Mouse (Mus musculus): ENCODE results near the gene Ppp4r2. TPM values are rescaled to one million over a fixed set of nuclear protein-coding genes. Genes with fewer than 3 reads are reported as not detected.

Ppp4r2 gene
- total and polyA plus RNA-seq, 2 experiments from 2014 or later = 9.5 to 23.9 TPM

GRCm38 (mm10) chr6:100828565-100828964, 4.9 kb upstream of the Ppp4r2 start:
- TF ChIP-seq CTCF (IDR thresholded peaks at IDR 0.05; ENCODE audit: low read depth) = no peak
- Histone ChIP-seq H3K27me3 (ENCODE audit: insufficient read depth, low read length) (no peaks in the 10 kb centered on the region), H3K4me1 (ENCODE audit: insufficient read depth, low read length) (no peaks in the 10 kb centered on the region), H3K36me3 (ENCODE audit: insufficient read depth, low read length) (no peaks in the 10 kb centered on the region), H3K4me3 (ENCODE audit: low read length) (no peak overlapping the region), H3K9me3 (ENCODE audit: low read length) (no peaks in the 10 kb centered on the region), H3K27ac (no peak overlapping the region), H3K4me2 (ENCODE audit: low read depth, low read length) (no peak overlapping the region), H3K9ac (replicated peaks; ENCODE audit: low read length) (no peak overlapping the region)
- ATAC-seq = no peak
- WGBS = 92% methylated on average over 7 of the region's 7 CpGs
- DNase-seq (ENCODE audit: low spot score) = no peak

- Histone ChIP-seq H3K4me3 (ENCODE audit: low read length) (no peak overlapping the region), H3K9me3 (ENCODE audit: low read length) (no peaks in the 10 kb centered on the region), H3K27me3 (ENCODE audit: insufficient read depth, low read length) (no peaks in the 10 kb centered on the region), H3K27ac (no peak overlapping the region), H3K4me2 (ENCODE audit: low read depth, low read length) (no peak overlapping the region), H3K36me3 (ENCODE audit: insufficient read depth, low read length) (no peaks in the 10 kb centered on the region), H3K4me1 (ENCODE audit: insufficient read depth, low read length) (peaks cover 3% of the 10 kb centered on the region; the same call in 1 of the 2 replicates), H3K9ac (replicated peaks; ENCODE audit: low read length) (no peak overlapping the region)
- DNase-seq (ENCODE audit: low spot score) (no peak), ATAC-seq (no peak)
- 77% methylated on average over 5 of the region's 5 CpGs for WGBS
- TF ChIP-seq CTCF (IDR thresholded peaks at IDR 0.05; ENCODE audit: low read depth) = no peak
Measured at GRCm38 (mm10) chr6:100829770-100830169, 3.7 kb upstream of the Ppp4r2 start.

- H3K4me3 ChIP-seq (ENCODE audit: low read length) = no peak overlapping the region
- no peak for TF ChIP-seq CTCF (IDR thresholded peaks at IDR 0.05; ENCODE audit: low read depth)
- H3K4me2 ChIP-seq (ENCODE audit: low read depth, low read length) = no peak overlapping the region
- DNase-seq (ENCODE audit: low spot score) (no peak), ATAC-seq (no peak)
- no peaks in the 10 kb centered on the region; the same call in 1 of the 2 replicates for H3K36me3 ChIP-seq (ENCODE audit: insufficient read depth, low read length)
- no peak overlapping the region for H3K27ac ChIP-seq
- peaks cover 4% of the 10 kb centered on the region; the same call in 1 of the 2 replicates for H3K4me1 ChIP-seq (ENCODE audit: insufficient read depth, low read length)
- no peaks in the 10 kb centered on the region for H3K27me3 ChIP-seq (ENCODE audit: insufficient read depth, low read length)
- H3K9ac ChIP-seq (replicated peaks; ENCODE audit: low read length) = no peak overlapping the region
- H3K9me3 ChIP-seq (ENCODE audit: low read length) = no peaks in the 10 kb centered on the region
- WGBS = 87% methylated on average over 3 of the region's 3 CpGs
Measured at GRCm38 (mm10) chr6:100831188-100831587, 2.2 kb upstream of the Ppp4r2 start.

GRCm38 (mm10) chr6:100831751-100832150, 1.7 kb upstream of the Ppp4r2 start:
- Histone ChIP-seq H3K27ac (no peak overlapping the region), H3K9me3 (ENCODE audit: low read length) (no peaks in the 10 kb centered on the region), H3K4me2 (ENCODE audit: low read depth, low read length) (no peak overlapping the region), H3K27me3 (ENCODE audit: insufficient read depth, low read length) (no peaks in the 10 kb centered on the region), H3K9ac (replicated peaks; ENCODE audit: low read length) (no peak overlapping the region), H3K36me3 (ENCODE audit: insufficient read depth, low read length) (peaks cover 4% of the 10 kb centered on the region; the same call in 1 of the 2 replicates), H3K4me1 (ENCODE audit: insufficient read depth, low read length) (peaks cover 4% of the 10 kb centered on the region; the same call in 1 of the 2 replicates), H3K4me3 (ENCODE audit: low read length) (no peak overlapping the region)
- 87% methylated on average over 6 of the region's 6 CpGs for WGBS
- DNase-seq (ENCODE audit: low spot score) = no peak
- ATAC-seq = no peak
- no peak for TF ChIP-seq CTCF (IDR thresholded peaks at IDR 0.05; ENCODE audit: low read depth)

- H3K4me3 ChIP-seq (ENCODE audit: low read length) = peak overlapping the region; percentile 78
- DNase-seq (ENCODE audit: low spot score) = peak; percentile 73
- H3K9ac ChIP-seq (replicated peaks; ENCODE audit: low read length) = peak overlapping the region; percentile 78
- peak overlapping the region; percentile 58 for H3K4me2 ChIP-seq (ENCODE audit: low read depth, low read length)
- H3K27me3 ChIP-seq (ENCODE audit: insufficient read depth, low read length) = no peaks in the 10 kb centered on the region
- H3K4me1 ChIP-seq (ENCODE audit: insufficient read depth, low read length) = peaks cover 4% of the 10 kb centered on the region; the same call in 1 of the 2 replicates
- peak; percentile 93 for ATAC-seq
- H3K27ac ChIP-seq = peak overlapping the region; percentile 86
- peaks cover 6% of the 10 kb centered on the region; the same call in 1 of the 2 replicates for H3K36me3 ChIP-seq (ENCODE audit: insufficient read depth, low read length)
- peak; percentile 62 for TF ChIP-seq CTCF (IDR thresholded peaks at IDR 0.05; ENCODE audit: low read depth)
- no peaks in the 10 kb centered on the region for H3K9me3 ChIP-seq (ENCODE audit: low read length)
- WGBS = under 1% methylated on average over 54 of the region's 72 CpGs
Measured at GRCm38 (mm10) chr6:100833811-100834481, 524 bp downstream of the Ppp4r2 start.

GRCm38 (mm10) chr6:100834489-100835160, 1.2 kb downstream of the Ppp4r2 start:
- DNase-seq (ENCODE audit: low spot score) (no peak), ATAC-seq (no peak)
- Histone ChIP-seq H3K27ac (0 out of 2 replicates have a peak overlapping the region, but pooled peaks have one; percentile 86), H3K27me3 (ENCODE audit: insufficient read depth, low read length) (no peaks in the 10 kb centered on the region), H3K4me1 (ENCODE audit: insufficient read depth, low read length) (peaks cover 4% of the 10 kb centered on the region; the same call in 1 of the 2 replicates), H3K4me3 (ENCODE audit: low read length) (peak overlapping the region; percentile 78), H3K9me3 (ENCODE audit: low read length) (no peaks in the 10 kb centered on the region), H3K36me3 (ENCODE audit: insufficient read depth, low read length) (peaks cover 6% of the 10 kb centered on the region; the same call in 1 of the 2 replicates), H3K9ac (replicated peaks; ENCODE audit: low read length) (peak overlapping the region; percentile 78), H3K4me2 (ENCODE audit: low read depth, low read length) (peak overlapping the region; percentile 58)
- WGBS = 37% methylated on average over 9 of the region's 9 CpGs
- no peak for TF ChIP-seq CTCF (IDR thresholded peaks at IDR 0.05; ENCODE audit: low read depth)

Measured in hindbrain, postnatal 0 days (tissue).